Mouse (Mus musculus) CH12.LX (cell line): ENCODE measurements around the gene Hes2. TPM values are rescaled to one million over a fixed set of nuclear protein-coding genes. Genes with fewer than 3 reads are reported as not detected.

Experiments used
- DNase-seq: peaks from one replicate; pipeline ENCODE4 v3.0.0-alpha.2; 2013; ENCODE audit errors: extremely low read depth
- H3K27ac ChIP-seq: 2 replicates; pipeline ENCODE4 v1.5.1; 2012; ENCODE audit warnings: low read depth, mild to moderate bottlenecking, control low read depth, moderate library complexity; ENCODE audit not compliant: insufficient read depth
- H3K27me3 ChIP-seq: replicated peaks from 2 replicates; pipeline ENCODE3; 2012; ENCODE audit warnings: inconsistent platforms
- H3K36me3 ChIP-seq, 2 experiments: replicated peaks in 1 of 2; 2 replicates each; pipeline versions ENCODE3 to v1.6.1; 2012; ENCODE audit warnings: inconsistent platforms in 1 of 2, low read length in 1 of 2, mild to moderate bottlenecking in 1 of 2, mixed read lengths in 1 of 2, moderate library complexity in 1 of 2; ENCODE audit not compliant: control insufficient read depth in 1 of 2, insufficient read depth in 1 of 2
- H3K4me1 ChIP-seq, 2 experiments: 2 replicates each; pipeline ENCODE4 v1.6.1; 2012; ENCODE audit warnings: inconsistent platforms in 1 of 2, moderate library complexity in 1 of 2; ENCODE audit not compliant: insufficient read depth in 2 of 2, control insufficient read depth in 1 of 2
- H3K4me2 ChIP-seq: 2 replicates; pipeline ENCODE4 v1.6.1; 2012; ENCODE audit warnings: low read depth, mild to moderate bottlenecking, control low read depth; ENCODE audit not compliant: poor library complexity, insufficient read depth, severe bottlenecking
- H3K4me3 ChIP-seq, 3 experiments: fragments of 150-350 bp in 1 of 3; sonication (generic) in 1 of 3; replicated peaks in 1 of 3; 2 replicates each; pipeline versions ENCODE3 to v1.5.1; 2011 to 2012; ENCODE audit warnings: low read depth in 2 of 3, low read length in 2 of 3, mild to moderate bottlenecking in 2 of 3, moderate library complexity in 2 of 3, control low read depth in 1 of 3, improper control_type of control experiment in 1 of 3, inconsistent platforms in 1 of 3, mixed read lengths in 1 of 3; ENCODE audit not compliant: poor library complexity in 1 of 3
- H3K79me2 ChIP-seq: replicated peaks from 2 replicates; pipeline ENCODE4 v1.6.1; 2012; ENCODE audit warnings: mild to moderate bottlenecking, moderate library complexity; ENCODE audit not compliant: control insufficient read depth, poor library complexity, insufficient read depth, severe bottlenecking; ENCODE audit errors: extremely low read depth
- H3K9ac ChIP-seq: 2 replicates; pipeline ENCODE4 v1.6.1; 2012; ENCODE audit warnings: low read depth, mild to moderate bottlenecking, control low read depth, moderate library complexity; ENCODE audit not compliant: insufficient read depth
- H3K9me3 ChIP-seq: replicated peaks from 2 replicates; pipeline ENCODE3; 2012; ENCODE audit warnings: low read length, inconsistent platforms, mixed read lengths
- BHLHE40 ChIP-seq: IDR thresholded peaks from 2 replicates; pipeline ENCODE4 v1.6.1; 2011; ENCODE audit warnings: mild to moderate bottlenecking, low read depth, low read length, improper control_type of control experiment
- CHD2 ChIP-seq: IDR thresholded peaks from 2 replicates; pipeline ENCODE4 v1.6.1; 2011; ENCODE audit warnings: low read length, improper control_type of control experiment
- E2F4 ChIP-seq: IDR thresholded peaks from 2 replicates; pipeline ENCODE4 v1.6.1; 2011; ENCODE audit warnings: low read depth, low read length, improper control_type of control experiment; ENCODE audit not compliant: insufficient replicate concordance
- IRF4 ChIP-seq: IDR thresholded peaks from 2 replicates; pipeline ENCODE4 v1.6.1; 2014; ENCODE audit warnings: low read depth, mild to moderate bottlenecking, inconsistent platforms, low read length, improper control_type of control experiment
- KAT2A ChIP-seq: IDR thresholded peaks from 2 replicates; pipeline ENCODE4 v1.6.1; 2012; ENCODE audit warnings: low read length, improper control_type of control experiment, inconsistent platforms; ENCODE audit not compliant: insufficient replicate concordance
- MAFK ChIP-seq: IDR thresholded peaks from 2 replicates; pipeline ENCODE4 v1.6.1; 2011; ENCODE audit warnings: low read length, improper control_type of control experiment; ENCODE audit not compliant: insufficient replicate concordance
- MEF2A ChIP-seq: IDR thresholded peaks from 2 replicates; pipeline ENCODE4 v1.6.1; 2014; ENCODE audit warnings: low read depth, mild to moderate bottlenecking, inconsistent platforms, low read length, improper control_type of control experiment, borderline replicate concordance
- NRF1 ChIP-seq: IDR thresholded peaks from 2 replicates; pipeline ENCODE4 v1.6.1; 2014; ENCODE audit warnings: low read depth, mild to moderate bottlenecking, inconsistent platforms, low read length, improper control_type of control experiment, moderate library complexity
- POLR2A ChIP-seq: IDR thresholded peaks from 2 replicates; pipeline ENCODE4 v1.6.1; 2011; ENCODE audit warnings: low read depth, mild to moderate bottlenecking, improper control_type of control experiment, low read length
- RCOR1 ChIP-seq: conservative IDR thresholded peaks from 2 replicates; pipeline ENCODE4 v1.6.1; 2012; ENCODE audit warnings: low read depth, mild to moderate bottlenecking, inconsistent platforms, low read length, improper control_type of control experiment
- TBP ChIP-seq: conservative IDR thresholded peaks from 2 replicates; pipeline ENCODE4 v1.6.1; 2011; ENCODE audit warnings: low read depth, low read length, improper control_type of control experiment
- TCF12 ChIP-seq: IDR thresholded peaks from 2 replicates; pipeline ENCODE4 v1.6.1; 2014; ENCODE audit warnings: low read depth, mild to moderate bottlenecking, inconsistent platforms, low read length, improper control_type of control experiment
- USF1 ChIP-seq: IDR thresholded peaks from 2 replicates; pipeline ENCODE4 v1.6.1; 2014; ENCODE audit warnings: low read depth, mild to moderate bottlenecking, inconsistent platforms, low read length, improper control_type of control experiment
- ZMIZ1 ChIP-seq: IDR thresholded peaks from 2 replicates; pipeline ENCODE4 v1.6.1; 2012; ENCODE audit warnings: low read depth, mild to moderate bottlenecking, inconsistent platforms, low read length, improper control_type of control experiment
- dilution Hi-C: fragments of 300-500 bp; cut with MboI; formaldehyde crosslinking; loops from 2 replicates; pipeline ENCODE4 v1.14.3; 2020; ENCODE audit warnings: low sequenced_read_pairs; ENCODE audit not compliant: extremely low pct_unique_long_range_greater_than_20kb, extremely low pct_ligation_motif_present
- in situ Hi-C: fragments of 300-500 bp; cut with MboI; formaldehyde crosslinking; loops from 3 replicates; pipeline ENCODE4 v1.14.3; 2019; ENCODE audit warnings: low sequenced_read_pairs, low pct_ligation_motif_present, low pct_unique_long_range_greater_than_20kb, mixed read lengths
- polyA plus RNA-seq: library from polyadenylated mRNA; unstranded; fragments of >175 nt; gene quantifications from 2 replicates; pipeline ENCODE4 v1.2.1, GENCODE M21; 2012; ENCODE audit warnings: low read depth; ENCODE audit not compliant: insufficient read length
- total RNA-seq, 2 experiments: library from RNA; depleted of rRNA; stranded (reverse); fragments of 300-350 nt in 1 of 2; fragments of >200 nt in 1 of 2; gene quantifications; 2 replicates each; pipeline ENCODE4 v1.2.3; 2012 to 2014

The Hes2 gene
- total and polyA plus RNA-seq, 3 experiments = not detected

DNA sequence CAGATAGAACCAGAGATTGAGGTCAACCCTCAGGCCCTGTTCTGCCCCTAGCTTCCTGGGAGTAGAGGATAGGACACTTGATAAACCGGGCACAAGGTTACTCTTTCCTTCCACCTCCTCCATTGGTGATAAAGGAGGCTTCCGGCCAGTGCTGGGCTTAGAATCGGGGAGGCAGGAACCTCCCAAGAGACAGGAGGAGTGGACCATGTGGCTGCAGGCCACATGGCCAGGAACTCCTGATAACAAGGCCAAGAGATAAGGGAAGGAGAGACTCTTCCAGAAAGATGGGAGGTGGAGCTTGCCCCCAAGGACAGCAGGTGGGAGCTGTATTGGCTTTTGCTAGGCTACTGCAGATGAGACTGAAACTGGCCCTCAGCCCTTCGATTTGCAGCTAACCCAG is 8.1 kb upstream of the Hes2 start:
- peaks cover 6% of the 10 kb centered on the region for H3K9me3 ChIP-seq
- dilution Hi-C loops = no loop called here
- no peaks in the 10 kb centered on the region for H3K36me3 ChIP-seq
- no peak for DNase-seq
- H3K4me2 ChIP-seq = no peak overlapping the region
- peaks cover 11 to 13% of the 10 kb centered on the region in 2 experiments for H3K4me1 ChIP-seq
- no peak overlapping the region for H3K9ac ChIP-seq
- H3K27ac ChIP-seq = no peak overlapping the region
- no peak overlapping the region for H3K4me3 ChIP-seq
- TF ChIP-seq CHD2 (no peak), ZMIZ1 (no peak), MAFK (no peak), NRF1 (no peak), TBP (no peak), RCOR1 (no peak), TCF12 (no peak), KAT2A (no peak), POLR2A (no peak), E2F4 (no peak), USF1 (no peak)
- no peaks in the 10 kb centered on the region for H3K79me2 ChIP-seq
- in situ Hi-C loops = no loop called here
- H3K27me3 ChIP-seq = peaks cover 85% of the 10 kb centered on the region

GRCm38 (mm10) chr4:152151451-152151965 is 7.2 kb upstream of the Hes2 start:
- Histone ChIP-seq H3K4me2 (no peak overlapping the region), H3K9ac (no peak overlapping the region), H3K27me3 (peaks cover 79% of the 10 kb centered on the region), H3K79me2 (no peaks in the 10 kb centered on the region), H3K27ac (no peak overlapping the region), H3K4me1 (peaks cover 11 to 13% of the 10 kb centered on the region in 2 experiments), H3K4me3 (no peak overlapping the region), H3K9me3 (peaks cover 6% of the 10 kb centered on the region), H3K36me3 (no peaks in the 10 kb centered on the region)
- no peak for DNase-seq
- TF ChIP-seq POLR2A = no peak
- TF ChIP-seq TBP = no peak
- TF ChIP-seq MEF2A = no peak
- TF ChIP-seq BHLHE40 = no peak
- TF ChIP-seq KAT2A = no peak
- no peak for TF ChIP-seq CHD2
- TF ChIP-seq IRF4 = no peak
- in situ Hi-C loops = no loop called here
- dilution Hi-C loops = no loop called here
